Mouse (Mus musculus): Measurements from ENCODE around the gene Bicd1. TPM values are rescaled to one million over a fixed set of nuclear protein-coding genes. Genes with fewer than 3 reads are reported as not detected.

Bicd1 gene
- total RNA-seq, 2 experiments from 2014 or later: 54.9 to 56.7 TPM

DNA sequence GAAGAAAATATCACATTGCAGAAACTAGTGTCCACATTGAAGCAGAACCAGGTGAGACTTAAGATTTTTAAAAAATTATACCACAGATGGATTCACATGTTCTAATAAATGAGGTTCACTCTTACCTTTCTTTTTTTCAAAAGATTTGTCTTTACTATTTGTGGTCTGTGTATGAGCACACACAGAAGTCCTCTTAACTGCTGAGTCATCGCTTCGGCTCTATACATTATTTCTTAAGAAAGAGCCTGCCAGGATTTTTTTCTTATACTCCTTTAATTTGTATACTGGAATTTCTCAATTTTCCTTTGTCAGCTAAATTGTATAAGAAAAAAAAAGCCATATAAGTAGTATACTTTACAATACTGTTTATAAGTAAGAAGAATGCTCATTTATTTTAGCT lies 86.0 kb downstream of the Bicd1 start:
- intact Hi-C loops (cut with DNase I): no loop called here
- no peak for DNase-seq (ENCODE audit: extremely low spot score in 1 of 2, low spot score in 2 of 2)

DNA sequence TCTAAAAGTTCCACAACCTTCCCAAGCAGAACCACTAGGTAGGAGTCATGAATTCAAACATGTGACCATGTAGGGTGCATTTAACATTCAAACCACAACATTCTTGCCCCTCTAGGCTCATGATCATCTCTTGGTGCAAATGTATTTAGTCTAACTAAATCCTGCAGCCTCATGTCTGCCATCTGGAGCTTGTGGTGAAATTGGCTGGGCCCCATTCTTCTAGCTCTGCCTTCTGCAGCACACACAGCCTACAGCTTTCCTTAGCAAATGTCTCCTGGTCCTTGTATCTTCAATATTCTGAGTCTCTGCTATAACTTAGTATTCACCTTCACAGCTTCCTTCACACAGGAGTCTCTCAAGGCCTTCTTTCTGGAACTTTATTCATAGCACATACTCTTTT lies 87.2 kb downstream of the Bicd1 start:
- no peak for DNase-seq (ENCODE audit: extremely low spot score in 1 of 2, low spot score in 2 of 2)
- intact Hi-C loops (cut with DNase I): no loop called here

GRCm38 (mm10) chr6:149565720-149566498 lies 157.2 kb downstream of the Bicd1 start:
- DNase-seq (ENCODE audit: extremely low spot score in 1 of 2, low spot score in 2 of 2): peak; percentile 52 to 56
- intact Hi-C loops (cut with DNase I): no loop called here

GRCm38 (mm10) chr6:149567219-149567618 lies 158.5 kb downstream of the Bicd1 start:
- DNase-seq (ENCODE audit: extremely low spot score in 1 of 2, low spot score in 2 of 2): no peak
- intact Hi-C loops (cut with DNase I): no loop called here

DNA sequence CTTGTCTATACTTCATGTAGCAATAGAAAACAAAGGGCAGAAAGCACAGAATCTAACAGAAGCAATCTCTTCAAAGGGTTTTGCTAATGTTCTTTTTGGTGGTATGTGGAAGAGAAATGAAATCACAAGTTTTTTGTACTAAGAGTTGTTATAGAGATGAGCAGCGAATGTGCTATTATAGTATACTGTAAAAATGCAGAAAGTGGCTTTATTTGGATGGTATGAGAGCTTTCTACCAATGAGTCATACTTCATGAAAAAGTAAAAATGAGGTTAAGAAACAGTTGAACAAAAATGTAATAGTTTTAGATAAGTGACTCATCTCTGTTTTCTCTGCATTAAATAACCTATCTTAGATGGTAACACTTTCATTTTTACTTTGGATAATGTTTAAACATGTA lies 165.6 kb downstream of the Bicd1 start:
- intact Hi-C loops (cut with DNase I): no loop called here
- no peak for DNase-seq (ENCODE audit: extremely low spot score in 1 of 2, low spot score in 2 of 2)

DNA sequence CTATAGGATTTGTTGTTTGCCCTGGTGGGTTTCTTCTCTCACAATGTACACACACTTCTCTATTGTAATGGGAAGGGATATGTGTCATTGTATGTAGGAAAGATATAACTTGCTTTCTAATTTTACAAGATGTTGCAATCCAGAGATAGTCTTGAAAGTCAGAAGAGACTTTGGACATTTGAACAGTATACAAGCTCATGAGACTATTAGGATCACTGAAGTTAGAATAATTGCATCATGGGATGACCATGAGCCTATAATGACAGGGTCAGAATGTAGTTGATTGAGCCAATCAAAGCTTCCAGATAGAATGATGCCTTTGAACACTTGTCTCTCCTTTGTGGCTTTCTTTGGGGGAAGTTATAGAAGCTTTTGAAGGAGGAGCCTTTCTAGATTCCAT lies 171.4 kb downstream of the Bicd1 start:
- DNase-seq (ENCODE audit: extremely low spot score in 1 of 2, low spot score in 2 of 2): no peak
- intact Hi-C loops (cut with DNase I): no loop called here

- intact Hi-C loops (cut with DNase I): no loop called here
- DNase-seq (ENCODE audit: extremely low spot score in 1 of 2, low spot score in 2 of 2): no peak
These were observed 177.2 kb downstream of the Bicd1 start for GRCm38 (mm10) chr6:149585708-149586504.

Small RNA genes lying within 50 kb of the gene (microRNA-seq; reads per million reads assigned to microRNA genes)
- not detected for gene Gm24307

Other genes with a start within 250 kb of the Bicd1 start
- 10 to 100 TPM; 37.8 to 39.2 TPM for gene Amn1, start 220.2 kb upstream of the Bicd1 start, total RNA-seq (2021)
- 10 to 100 TPM; 13.9 to 15.6 TPM for gene Resf1, start 99.5 kb upstream of the Bicd1 start, total RNA-seq (2021)